Mouse (Mus musculus): ENCODE measurements around the gene Mfap1b.

DNA sequence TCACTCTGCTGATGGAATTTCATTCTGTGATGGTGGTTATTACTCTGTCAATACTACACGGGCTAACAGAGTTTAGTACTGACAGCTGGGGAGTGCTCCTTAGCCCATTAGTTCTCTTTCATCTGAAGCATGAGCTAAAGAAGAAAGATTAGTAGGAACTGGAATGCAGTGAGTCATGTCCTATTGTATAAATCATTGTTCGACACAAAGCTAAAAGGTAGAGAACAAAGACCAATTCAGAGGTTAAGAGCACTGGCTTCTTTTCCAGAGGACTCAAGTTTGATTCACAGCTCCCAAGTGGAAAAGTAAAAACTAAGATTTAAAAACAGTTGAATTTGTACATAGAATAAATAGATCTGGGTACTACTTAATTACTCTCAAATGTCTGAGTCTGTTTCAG is 13.8 kb downstream of the Mfap1b start:
- TF ChIP-seq CTCF (IDR thresholded peaks at IDR 0.05; ENCODE audit: extremely low read depth, insufficient read depth, insufficient read length, insufficient replicate concordance) = no peak
- no peak for TF ChIP-seq POLR2A (IDR thresholded peaks at IDR 0.05; ENCODE audit: low read depth, low read length)
